Mouse (Mus musculus) limb, embryonic 14.5 days (tissue): Measurements from ENCODE around the gene Nploc4. TPM values are rescaled to one million over a fixed set of nuclear protein-coding genes. Genes with fewer than 3 reads are reported as not detected.

Experiments
- ATAC-seq: fragments of 200-750 bp; cut with Nextera tagmentation; 2 replicates; pipeline ENCODE4 v1.8.0; 2017; ENCODE audit warnings: low read depth, moderate number of reproducible peaks, moderate TSS enrichment; ENCODE audit not compliant: low FRiP score
- DNase-seq: peaks from one replicate; pipeline ENCODE4 v3.0.0-alpha.2; 2015; ENCODE audit warnings: low spot score
- H3K27ac ChIP-seq: fragments of 300-500 bp; sonication (generic); replicated peaks from 2 replicates; pipeline ENCODE4 v1.5.1; 2014; ENCODE audit warnings: low read depth, mild to moderate bottlenecking, low read length, moderate library complexity, mixed read lengths
- H3K27me3 ChIP-seq: fragments of 300-500 bp; sonication (generic); 2 replicates; pipeline ENCODE4 v1.6.1; 2014; ENCODE audit warnings: low read length, mixed read lengths; ENCODE audit not compliant: control insufficient read depth, insufficient read depth
- H3K36me3 ChIP-seq: fragments of 300-500 bp; sonication (generic); 2 replicates; pipeline ENCODE4 v1.6.1; 2014; ENCODE audit warnings: mild to moderate bottlenecking, low read length, moderate library complexity, mixed read lengths; ENCODE audit not compliant: control insufficient read depth, insufficient read depth
- H3K4me1 ChIP-seq: fragments of 300-500 bp; sonication (generic); 2 replicates; pipeline ENCODE4 v1.6.1; 2014; ENCODE audit warnings: antibody characterized with exemption, low read length, mixed read lengths; ENCODE audit not compliant: control insufficient read depth, insufficient read depth
- H3K4me2 ChIP-seq: fragments of 300-500 bp; sonication (generic); replicated peaks from 2 replicates; pipeline ENCODE4 v1.6.1; 2014; ENCODE audit warnings: low read depth, mild to moderate bottlenecking, low read length, moderate library complexity; ENCODE audit not compliant: severe bottlenecking
- H3K4me3 ChIP-seq: fragments of 300-500 bp; sonication (generic); replicated peaks from 2 replicates; pipeline ENCODE4 v1.5.1; 2014; ENCODE audit warnings: low read length
- H3K9ac ChIP-seq: fragments of 300-500 bp; sonication (generic); 2 replicates; pipeline ENCODE4 v1.6.1; 2014; ENCODE audit warnings: mild to moderate bottlenecking, low read depth, low read length, moderate library complexity; ENCODE audit not compliant: severe bottlenecking
- H3K9me3 ChIP-seq: fragments of 300-500 bp; sonication (generic); 2 replicates; pipeline ENCODE4 v1.6.1; 2016; ENCODE audit warnings: low read length; ENCODE audit not compliant: control insufficient read depth
- POLR2A ChIP-seq: fragments of 200-500 bp; IDR thresholded peaks from 2 replicates; pipeline ENCODE4 v1.8.0; 2012; ENCODE audit warnings: inconsistent platforms, mild to moderate bottlenecking, moderate library complexity, borderline replicate concordance; ENCODE audit not compliant: insufficient read depth, insufficient read length; ENCODE audit errors: extremely low read depth
- WGBS: fragments of 180-500 bp; shearing (Covaris S2); extraction: QIAGEN DNeasy Blood & Tissue Kit; methylation state at CpG from one replicate; pipeline ENCODE4 v1.1.7; 2014; 5-methylcytosine and 5-hydroxymethylcytosine counted together
- polyA plus RNA-seq, 2 experiments: library from polyadenylated mRNA; depleted of rRNA in 1 of 2; stranded (reverse) in 1 of 2; unstranded in 1 of 2; fragments of >200 nt; fragmentation: Nextera tagmentation in 1 of 2; extraction: Ambion mirVana in 1 of 2; gene quantifications; 2 replicates each; pipeline versions ENCODE4 v1.2.1 to v1.2.3; 2012 to 2014

Nploc4 gene
- polyA plus RNA-seq, 2 experiments: 38.8 to 51.5 TPM

DNA sequence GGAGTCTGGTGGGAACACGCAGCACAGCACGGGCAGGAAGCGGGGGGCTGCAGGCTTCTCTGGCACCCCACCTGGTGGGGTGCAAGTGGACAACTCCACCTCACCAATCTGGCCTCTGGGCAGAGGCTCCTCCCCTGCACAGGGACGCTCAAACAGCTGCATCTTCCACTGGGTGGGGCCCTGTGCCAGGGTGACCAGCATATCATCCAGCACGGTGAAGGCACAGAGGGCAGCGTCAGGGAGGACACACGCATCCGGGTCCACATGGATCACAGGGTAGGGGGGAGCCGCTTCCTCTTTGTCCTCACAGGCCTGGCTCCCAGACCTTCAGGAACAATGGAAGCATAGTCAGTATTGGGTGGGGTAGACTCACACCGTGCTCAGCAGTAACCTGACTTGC lies 60.2 kb downstream of the Nploc4 start:
- peak overlapping the region; percentile 68 for H3K4me3 ChIP-seq
- no peaks in the 10 kb centered on the region for H3K9me3 ChIP-seq
- 0 out of 2 replicates have a peak overlapping the region, but pooled peaks have one; percentile 62 for H3K9ac ChIP-seq
- peaks cover 12% of the 10 kb centered on the region for H3K4me1 ChIP-seq
- no peak for TF ChIP-seq POLR2A
- H3K27ac ChIP-seq: no peak overlapping the region
- 84% methylated on average over 10 of the region's 10 CpGs for WGBS
- ATAC-seq: no peak
- H3K4me2 ChIP-seq: peak overlapping the region; percentile 84
- H3K27me3 ChIP-seq: no peaks in the 10 kb centered on the region
- DNase-seq: no peak
- H3K36me3 ChIP-seq: peaks cover 78% of the 10 kb centered on the region

DNA sequence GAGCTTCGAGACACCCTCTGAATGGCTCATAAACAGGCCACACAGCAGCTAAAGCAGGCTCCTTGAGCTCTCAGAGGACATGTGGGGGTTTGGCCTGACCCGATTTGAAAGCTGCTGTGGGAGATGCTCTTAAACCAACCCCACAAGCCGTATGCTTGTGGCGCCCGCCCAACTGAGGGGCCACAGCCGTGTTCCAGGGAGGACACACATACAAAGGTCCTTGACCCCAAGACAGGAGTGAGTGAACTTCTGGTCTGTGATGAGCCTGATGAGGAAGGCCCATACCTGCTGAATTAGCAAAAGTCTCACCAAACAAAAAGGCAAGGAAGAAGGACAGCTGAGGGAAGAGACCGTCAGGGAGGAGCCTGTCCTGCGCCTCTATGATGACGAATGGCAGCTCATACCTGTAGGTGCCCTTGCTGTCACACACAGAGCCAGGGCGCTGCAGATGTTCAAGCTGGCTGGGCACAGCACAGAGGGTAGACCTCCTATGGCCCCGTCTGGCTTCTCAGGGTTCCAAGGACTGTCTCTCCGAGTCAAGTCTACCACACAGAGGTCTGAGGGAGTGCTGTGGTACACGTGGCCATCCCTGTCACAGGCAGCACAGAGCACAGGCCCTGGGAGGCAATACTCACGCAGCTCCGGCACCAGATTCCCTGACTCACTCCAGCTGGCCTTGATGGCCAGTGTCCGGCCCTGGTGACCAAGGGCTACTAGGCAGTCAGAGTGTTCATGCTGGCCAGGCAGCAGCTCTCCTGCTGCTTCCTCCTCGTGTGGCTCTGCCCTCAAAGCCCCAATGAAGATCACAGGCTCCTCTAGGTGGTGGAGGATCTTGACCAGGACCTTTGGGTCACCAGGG lies 61.0 kb downstream of the Nploc4 start:
- Histone ChIP-seq H3K4me3 (no peak overlapping the region), H3K4me2 (no peak overlapping the region), H3K9me3 (no peaks in the 10 kb centered on the region), H3K9ac (0 out of 2 replicates have a peak overlapping the region, but pooled peaks have one; percentile 62), H3K27me3 (no peaks in the 10 kb centered on the region), H3K36me3 (peaks cover 78% of the 10 kb centered on the region), H3K27ac (no peak overlapping the region), H3K4me1 (peaks cover 12% of the 10 kb centered on the region)
- WGBS: 91% methylated on average over 17 of the region's 17 CpGs
- DNase-seq (no peak), ATAC-seq (no peak)
- no peak for TF ChIP-seq POLR2A

DNA sequence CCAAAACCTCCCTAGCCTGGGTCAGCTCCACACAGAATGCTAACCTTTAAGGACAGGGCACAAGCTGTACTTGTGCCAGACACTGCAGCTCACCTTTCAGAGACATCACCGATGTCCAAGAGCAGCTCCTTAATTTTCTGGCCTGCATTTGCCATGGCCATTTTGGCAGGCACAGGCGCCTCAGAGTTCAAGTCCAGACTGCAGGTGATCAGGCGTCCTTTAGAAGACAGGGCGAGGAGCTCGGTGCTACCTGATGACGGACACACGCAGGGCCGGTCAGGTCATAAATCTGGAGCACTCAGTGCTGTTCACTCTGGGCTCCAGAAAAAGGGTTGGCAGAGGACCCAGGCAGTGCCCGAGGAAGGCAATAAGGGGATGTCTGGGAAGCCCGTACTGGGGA lies 62.2 kb downstream of the Nploc4 start:
- WGBS: 92% methylated on average over 10 of the region's 10 CpGs
- Histone ChIP-seq H3K9me3 (no peaks in the 10 kb centered on the region), H3K9ac (no peak overlapping the region), H3K36me3 (peaks cover 78% of the 10 kb centered on the region), H3K4me3 (no peak overlapping the region), H3K27me3 (no peaks in the 10 kb centered on the region), H3K4me2 (no peak overlapping the region), H3K27ac (no peak overlapping the region), H3K4me1 (peaks cover 12% of the 10 kb centered on the region)
- no peak for DNase-seq
- ATAC-seq: no peak
- TF ChIP-seq POLR2A: no peak

DNA sequence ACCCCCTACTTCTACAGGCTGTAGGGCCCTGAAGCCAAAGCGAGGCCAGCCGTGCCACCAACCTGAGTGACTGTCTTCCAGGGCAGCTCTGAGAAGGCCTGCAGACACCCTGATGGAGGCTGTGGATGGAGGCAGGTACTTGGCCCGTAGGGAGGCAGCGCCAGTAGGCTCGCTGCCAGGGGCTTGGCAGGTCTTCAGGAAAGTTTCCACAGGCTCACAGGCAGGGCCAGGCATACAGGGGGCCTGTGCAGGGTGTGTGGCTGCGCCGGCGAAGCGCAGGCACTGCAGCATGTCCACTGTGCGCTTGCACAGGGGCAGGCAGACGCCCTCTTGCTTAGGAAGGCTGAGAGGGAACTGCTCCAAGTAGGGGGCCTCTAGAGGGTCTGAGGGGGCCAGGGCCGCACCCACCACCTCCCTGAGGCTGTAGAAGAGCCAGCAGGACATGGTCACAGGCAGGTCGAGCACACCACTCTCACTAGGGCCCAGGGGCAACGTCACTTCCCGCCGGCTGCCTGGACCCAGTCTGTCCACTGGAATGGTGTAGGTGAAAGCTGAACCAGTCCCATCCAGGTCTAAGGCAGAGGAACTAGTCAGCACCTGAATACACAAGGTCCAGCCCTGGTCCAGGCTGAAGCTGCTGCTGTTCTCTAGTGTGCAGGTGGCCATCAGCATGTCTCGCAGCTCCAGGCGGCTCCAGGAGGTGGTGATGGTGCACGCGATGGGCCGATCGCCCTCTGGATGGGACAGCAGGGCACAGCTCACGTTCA lies 63.5 kb downstream of the Nploc4 start:
- Histone ChIP-seq H3K4me2 (no peak overlapping the region), H3K9ac (no peak overlapping the region), H3K36me3 (peaks cover 82% of the 10 kb centered on the region), H3K4me3 (no peak overlapping the region), H3K9me3 (no peaks in the 10 kb centered on the region), H3K27ac (no peak overlapping the region), H3K27me3 (no peaks in the 10 kb centered on the region), H3K4me1 (peaks cover 10% of the 10 kb centered on the region)
- no peak for TF ChIP-seq POLR2A
- 86% methylated on average over 22 of the region's 23 CpGs for WGBS
- ATAC-seq: no peak
- DNase-seq: no peak

DNA sequence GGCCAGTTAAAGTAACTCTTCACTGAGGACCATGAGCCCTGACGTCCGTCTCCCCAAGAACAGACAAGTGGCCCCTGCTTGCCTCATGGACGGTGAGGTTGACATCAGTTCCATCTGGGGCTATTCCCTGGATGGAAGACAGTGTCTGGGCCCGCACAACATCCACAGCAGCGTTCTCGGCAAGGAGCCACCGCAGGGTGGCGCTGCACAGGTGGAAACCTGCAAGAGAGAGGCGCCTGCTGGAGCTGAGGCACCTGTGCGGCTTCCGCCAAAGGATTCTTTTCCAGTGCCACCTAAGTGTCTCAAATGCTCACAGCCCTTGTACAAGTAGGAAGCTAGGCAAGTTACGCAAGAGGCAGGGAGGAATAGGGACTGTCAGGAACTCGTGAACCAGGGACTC lies 64.5 kb downstream of the Nploc4 start:
- DNase-seq (no peak), ATAC-seq (no peak)
- H3K4me3 ChIP-seq: no peak overlapping the region
- no peak overlapping the region for H3K9ac ChIP-seq
- WGBS: 63% methylated on average over 13 of the region's 13 CpGs
- peaks cover 85% of the 10 kb centered on the region for H3K36me3 ChIP-seq
- peaks cover 9% of the 10 kb centered on the region for H3K4me1 ChIP-seq
- no peak overlapping the region for H3K4me2 ChIP-seq
- no peak for TF ChIP-seq POLR2A
- H3K27ac ChIP-seq: no peak overlapping the region
- no peaks in the 10 kb centered on the region for H3K27me3 ChIP-seq
- no peaks in the 10 kb centered on the region for H3K9me3 ChIP-seq
